Mouse (Mus musculus): Measurements from ENCODE around the gene Cpe. TPM values are rescaled to one million over a fixed set of nuclear protein-coding genes. Genes with fewer than 3 reads are reported as not detected.

Gene Cpe
- 1,000 to 10,000 TPM; 2,857 to 3,040 TPM for total RNA-seq (2021)

DNA sequence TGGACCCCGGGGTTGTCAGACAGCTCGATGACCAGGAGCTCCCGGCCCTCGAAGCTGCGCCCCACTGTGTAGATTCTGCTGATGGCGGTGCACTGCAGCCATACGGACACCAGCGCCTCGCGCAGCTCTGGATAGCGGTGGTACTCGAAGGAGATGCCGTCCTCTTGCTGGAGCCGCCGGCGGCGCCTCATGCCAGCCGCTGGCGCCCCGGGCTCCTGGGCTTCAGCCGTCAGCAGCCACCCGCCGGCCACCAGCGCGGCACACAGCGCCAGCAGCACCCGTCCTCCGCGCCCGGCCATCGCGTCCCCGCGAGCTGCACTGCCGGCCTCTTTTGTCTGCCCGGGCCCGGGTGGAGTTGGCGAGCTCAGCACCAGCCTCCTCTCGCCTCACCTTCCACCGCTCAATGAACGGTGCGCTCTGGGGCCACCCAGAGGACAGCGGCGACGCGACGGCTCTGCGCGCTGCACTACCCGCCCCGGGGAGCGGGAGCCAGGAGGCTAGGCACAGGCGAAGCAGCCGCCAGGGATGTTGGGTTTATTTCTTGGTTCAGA is at the start of gene Cpe:
Gene Cpe (minus strand): TSS at position 404 of the 551 bp plus-strand sequence.
- peak; percentile 89 to 90 for DNase-seq

DNA sequence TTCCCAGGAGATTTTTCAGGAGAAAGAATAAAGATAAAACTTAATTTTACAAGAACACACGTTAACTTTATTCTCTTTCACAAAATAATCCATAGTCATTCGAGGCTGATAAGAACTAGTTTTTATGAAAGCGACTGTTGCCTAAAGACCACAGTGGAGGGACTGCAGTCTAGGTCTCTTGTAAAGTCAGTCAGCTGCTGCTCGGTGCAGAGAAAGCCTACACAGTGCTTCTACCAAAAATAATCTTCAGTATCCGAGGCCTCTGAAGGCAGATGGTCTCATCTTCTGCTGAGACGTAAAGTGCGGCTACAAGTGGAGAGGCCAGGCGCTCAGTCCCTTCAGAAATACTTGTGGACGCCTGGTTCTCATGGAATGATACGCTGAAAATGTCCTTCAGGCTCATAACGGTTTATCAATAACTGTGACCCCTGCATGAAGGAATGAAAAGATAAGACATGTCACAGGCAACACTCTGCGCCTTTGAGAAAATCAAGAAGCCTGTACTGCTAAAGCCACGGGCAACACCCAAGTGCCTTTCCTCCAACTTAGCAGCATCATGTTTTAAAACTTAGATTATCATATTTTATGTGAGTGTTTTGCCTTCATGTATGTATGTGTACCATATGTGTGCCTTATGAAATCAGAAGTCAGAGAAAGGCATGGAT is 47.8 kb upstream of the Cpe start:
- DNase-seq: no peak

DNA sequence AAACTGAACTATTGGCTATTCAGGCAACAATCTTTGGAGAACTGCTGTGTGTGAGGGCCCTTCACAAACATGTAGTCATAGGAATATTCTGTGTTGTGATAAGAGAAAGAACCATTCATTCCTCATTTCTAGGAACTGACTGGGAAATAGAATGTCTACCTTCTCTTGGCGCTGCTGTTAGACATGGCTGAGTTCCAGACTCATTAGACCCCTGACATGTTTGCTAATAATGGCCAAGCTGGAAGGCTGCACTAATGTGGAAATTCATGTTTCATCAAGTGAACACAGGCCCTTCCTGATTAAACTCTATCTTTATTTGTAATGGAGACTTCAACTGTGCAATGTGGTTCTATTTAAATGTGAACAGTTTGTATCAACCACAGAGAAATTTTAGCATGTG is 46.1 kb upstream of the Cpe start:
- no peak for DNase-seq

DNA sequence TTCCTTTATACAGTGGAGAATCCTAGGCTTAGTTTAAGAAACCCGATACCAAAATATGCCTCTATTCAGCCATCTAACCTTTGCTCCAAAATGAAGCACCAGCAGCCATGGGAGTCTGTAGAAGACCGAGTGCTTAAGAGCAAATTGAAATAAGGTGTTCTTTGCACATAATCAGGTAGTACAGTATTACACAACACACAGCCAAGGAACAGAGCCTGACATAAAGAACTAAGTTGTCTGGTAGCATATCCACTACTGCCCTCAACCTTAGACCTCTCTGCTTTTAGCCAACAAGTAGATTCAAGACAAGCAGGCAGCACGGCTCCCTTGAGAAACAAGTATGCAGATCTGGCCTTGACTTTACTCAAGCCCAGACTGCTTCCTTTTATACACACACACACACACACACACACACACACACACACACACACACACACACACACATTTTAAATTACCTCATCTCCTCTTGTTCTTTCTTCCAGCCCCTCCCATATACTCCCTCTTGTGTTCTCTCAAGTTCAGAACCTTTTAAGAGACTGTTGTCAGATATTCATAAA is 44.0 kb upstream of the Cpe start:
- DNase-seq: no peak

DNA sequence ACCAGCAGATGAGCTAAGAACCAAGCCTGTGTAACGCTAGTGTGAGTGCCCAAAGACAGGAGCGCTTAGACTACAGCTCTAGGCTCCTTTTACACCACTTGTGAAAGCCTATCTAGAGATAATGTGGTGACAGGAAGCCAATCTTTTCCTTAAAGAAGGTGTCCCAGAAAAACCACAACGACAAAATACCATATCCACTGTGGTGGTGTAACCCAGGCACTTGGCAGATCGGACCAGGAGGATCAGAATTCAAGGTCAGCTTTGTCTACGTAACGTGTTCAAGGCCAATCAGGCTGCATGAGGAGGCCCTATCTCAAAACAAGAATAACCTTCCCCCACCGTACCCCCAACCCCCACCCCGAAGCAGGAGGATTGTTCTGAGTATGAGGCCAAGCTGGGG is 42.3 kb upstream of the Cpe start:
- no peak for DNase-seq

DNA sequence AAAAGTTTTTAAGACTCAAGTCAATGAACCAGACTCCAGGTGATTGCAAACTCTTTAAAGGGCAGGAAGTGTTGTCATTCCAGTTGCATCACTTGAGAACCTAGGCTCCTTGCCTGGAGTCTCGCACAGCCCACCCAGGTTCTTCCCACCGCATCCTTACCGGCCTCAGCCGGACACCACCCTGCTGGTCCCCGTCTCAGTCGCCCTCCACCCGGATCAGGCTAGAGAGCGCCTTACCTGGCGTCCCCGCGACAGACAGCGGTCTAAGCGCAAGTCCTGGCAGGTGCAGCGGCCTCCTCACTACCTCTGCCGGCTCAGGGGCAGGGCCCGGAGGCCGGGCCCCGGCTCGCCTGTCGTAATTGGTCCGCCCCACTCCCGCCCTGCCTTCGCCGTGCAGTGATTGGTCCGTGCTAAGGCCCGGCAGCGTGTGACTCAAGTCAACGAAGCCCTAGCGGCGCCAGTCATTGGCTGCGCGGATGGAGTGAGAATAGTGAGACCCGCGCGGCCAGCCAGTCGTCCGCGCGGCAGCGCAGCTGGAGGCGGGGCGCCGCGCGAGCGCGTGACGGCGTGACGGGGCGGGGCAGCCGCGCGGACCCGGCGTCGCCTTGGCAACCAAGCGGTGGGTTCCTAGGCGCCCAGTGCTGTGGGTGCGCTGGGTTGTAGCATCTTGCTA is 40.6 kb upstream of the Cpe start, which contains the start of gene Msmo1:
Gene Msmo1 (minus strand): TSS at position 522 of the 673 bp plus-strand sequence.
- peak; percentile 96 to 98 for DNase-seq

DNA sequence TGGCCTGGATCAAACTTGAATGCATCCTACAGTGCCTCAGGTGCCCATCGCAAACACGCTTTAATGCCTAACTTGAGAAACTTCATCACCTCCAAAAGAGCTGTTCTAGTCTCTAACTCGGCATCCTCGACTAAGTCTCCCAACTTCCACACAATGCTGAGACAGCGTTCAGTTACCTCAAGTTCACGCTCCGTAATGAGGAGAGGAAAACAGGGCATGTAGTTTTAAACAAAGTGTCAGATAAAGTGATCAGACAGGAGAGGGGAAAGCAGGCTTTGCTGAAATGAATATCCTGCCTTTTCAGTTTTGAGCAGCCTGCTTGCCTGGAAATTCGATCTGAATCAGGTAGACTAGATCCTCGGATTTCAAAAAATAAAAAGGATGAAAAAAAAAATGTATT is 39.7 kb upstream of the Cpe start:
- DNase-seq: no peak

DNA sequence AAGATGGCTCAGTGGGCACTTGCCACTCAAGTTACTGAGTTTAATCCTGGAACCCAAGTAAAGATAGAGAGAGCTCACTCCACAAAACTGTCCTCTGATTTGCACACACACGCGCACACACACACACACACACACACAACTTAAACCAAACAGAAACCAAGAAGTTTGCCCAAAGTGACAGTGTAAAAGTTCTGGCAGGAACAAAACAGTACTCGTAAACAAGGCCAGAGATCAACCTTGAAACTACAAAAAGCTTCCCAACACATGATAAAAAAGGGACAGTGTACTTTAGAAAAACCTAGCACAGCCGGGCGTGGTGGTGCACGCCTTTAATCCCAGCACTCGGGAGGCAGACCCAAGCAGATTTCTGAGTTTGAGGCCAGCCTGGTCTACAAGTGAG is 35.3 kb upstream of the Cpe start:
- no peak for DNase-seq

DNA sequence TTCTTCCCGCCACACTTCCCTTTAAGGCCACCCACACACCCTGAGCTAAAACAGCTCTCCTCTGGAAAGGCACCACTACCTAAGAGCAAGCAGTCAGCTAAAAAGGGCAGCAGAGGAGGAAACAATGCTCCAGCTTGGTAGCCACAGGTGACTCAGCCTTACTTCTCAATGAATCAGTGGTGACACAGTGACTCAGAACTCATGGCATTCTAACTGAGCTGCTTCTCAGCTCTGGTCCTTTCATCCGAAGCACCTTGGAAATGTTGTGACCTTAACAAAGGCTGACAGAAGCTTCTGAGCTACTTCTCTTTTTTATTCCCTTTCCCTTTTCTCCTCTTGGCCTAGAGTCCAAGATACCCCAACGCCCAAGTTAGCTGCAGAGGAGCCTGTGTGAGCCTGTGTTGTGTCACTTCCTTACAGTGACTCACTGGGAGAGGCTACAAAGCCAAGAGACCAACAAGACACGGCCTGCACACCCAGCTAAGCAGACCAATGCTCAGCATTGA is 33.4 kb upstream of the Cpe start:
- no peak for DNase-seq

DNA sequence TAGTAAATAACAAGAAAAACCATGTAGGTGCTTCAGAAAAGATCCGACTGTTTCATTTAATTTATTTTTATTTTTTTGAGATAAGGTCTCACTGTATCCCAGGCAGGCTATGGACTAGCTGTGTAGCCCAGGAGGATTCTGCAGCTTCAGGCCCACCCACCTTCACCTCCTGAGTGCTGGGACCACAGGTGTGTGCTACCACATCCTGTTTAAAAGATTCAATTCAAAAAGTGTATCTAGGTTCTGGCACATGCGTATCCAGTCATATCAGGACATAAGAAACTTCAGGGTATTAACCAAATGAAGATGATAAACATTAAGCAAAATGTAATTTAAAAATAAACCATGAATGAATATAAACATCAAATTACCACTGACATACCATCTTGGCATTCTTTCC is 30.4 kb upstream of the Cpe start:
- DNase-seq: no peak

DNA sequence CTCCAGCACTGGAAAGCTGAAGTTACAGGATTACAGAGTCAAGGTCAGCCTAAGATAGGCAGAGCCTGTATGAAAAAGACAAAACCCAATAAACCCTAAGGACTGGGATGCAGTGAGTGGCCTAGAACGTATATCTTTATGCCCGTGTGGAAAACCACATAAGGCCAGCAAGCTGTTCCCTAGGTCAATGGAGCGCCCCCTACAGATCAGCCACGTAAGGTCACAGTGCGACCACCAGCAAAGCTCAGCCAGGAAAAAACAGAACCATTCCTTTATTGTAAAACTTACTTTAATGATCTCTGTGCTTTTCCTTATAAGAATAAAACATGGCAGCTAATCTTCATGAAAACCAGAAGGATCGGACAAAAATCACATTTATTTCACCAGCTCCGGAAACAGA is 25.0 kb upstream of the Cpe start:
- DNase-seq: no peak

DNA sequence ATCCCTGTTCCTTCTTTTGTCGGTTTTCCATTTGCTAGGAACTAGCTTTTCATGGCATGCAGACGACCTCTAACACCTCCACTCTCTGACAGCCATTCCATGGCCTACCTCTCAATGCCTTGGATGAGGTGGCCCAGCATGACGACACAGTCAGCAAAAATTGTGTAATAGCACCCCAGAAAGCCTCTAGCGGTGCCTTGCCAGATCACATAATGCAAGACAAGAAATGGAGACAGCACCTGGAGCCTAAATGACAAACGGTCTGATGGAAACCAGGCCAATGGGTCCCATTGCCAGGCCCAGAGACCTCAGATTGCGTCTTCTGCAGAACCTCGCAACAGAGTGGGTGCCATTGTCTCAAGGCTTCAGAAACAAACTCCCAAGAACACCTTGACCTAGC is 19.6 kb upstream of the Cpe start:
- no peak for DNase-seq

DNA sequence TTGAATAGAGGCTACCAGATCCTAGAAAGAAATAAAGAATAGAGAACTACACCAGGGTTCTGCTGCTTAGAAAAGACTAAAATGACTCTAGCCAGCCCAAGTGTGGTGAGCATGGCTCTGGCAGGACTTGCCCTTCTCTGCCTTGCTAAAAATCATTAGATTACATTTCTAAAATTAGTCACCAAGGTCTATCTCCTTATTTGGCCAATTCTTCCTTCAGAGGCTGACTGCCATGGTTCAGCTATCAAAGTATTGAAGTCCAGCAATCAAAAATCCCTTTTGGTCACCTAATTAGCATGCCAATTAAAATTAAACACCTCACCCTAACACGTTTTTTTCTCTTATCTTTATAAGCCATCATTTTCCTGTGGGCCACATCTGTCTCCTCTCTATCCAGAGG is 18.7 kb upstream of the Cpe start:
- no peak for DNase-seq

DNA sequence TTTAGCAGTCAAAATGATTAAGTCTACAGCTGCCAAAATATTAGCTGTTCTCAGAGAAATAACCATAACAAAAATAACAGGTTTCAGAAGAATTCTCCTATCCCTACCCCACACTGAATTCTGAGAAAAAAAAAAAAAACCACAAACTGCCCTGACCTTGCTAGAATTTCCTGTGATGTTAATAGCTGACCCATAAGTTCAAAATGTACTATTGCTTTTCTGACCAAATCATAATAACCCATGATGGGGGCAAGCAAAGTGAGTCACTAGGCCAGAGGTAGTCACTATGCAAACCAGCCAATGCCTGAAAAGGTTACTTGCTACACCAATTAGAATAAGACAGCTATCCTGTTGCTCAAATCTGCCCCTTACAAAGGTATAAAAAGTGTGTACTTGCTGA is 14.6 kb upstream of the Cpe start:
- DNase-seq: no peak

DNA sequence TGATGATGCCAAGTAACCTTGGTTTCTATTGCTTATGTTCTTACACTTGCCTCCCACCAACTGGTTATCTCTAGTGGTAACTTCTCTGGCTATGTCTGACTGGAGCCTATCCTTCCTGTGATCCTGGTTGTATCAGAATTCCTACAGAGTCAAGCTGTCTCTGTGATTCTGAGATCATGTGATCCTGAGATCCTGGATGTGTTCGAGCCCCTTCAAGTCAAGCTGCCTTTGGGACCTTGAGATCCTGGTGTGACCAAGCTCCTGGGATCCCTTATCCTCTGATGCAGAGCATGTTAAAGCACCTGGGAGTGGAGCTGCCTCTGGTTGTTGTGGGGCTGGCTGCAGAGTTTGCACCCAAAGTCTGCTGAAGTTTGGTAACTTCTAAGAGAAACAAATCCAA is 10.3 kb upstream of the Cpe start:
- DNase-seq: no peak

DNA sequence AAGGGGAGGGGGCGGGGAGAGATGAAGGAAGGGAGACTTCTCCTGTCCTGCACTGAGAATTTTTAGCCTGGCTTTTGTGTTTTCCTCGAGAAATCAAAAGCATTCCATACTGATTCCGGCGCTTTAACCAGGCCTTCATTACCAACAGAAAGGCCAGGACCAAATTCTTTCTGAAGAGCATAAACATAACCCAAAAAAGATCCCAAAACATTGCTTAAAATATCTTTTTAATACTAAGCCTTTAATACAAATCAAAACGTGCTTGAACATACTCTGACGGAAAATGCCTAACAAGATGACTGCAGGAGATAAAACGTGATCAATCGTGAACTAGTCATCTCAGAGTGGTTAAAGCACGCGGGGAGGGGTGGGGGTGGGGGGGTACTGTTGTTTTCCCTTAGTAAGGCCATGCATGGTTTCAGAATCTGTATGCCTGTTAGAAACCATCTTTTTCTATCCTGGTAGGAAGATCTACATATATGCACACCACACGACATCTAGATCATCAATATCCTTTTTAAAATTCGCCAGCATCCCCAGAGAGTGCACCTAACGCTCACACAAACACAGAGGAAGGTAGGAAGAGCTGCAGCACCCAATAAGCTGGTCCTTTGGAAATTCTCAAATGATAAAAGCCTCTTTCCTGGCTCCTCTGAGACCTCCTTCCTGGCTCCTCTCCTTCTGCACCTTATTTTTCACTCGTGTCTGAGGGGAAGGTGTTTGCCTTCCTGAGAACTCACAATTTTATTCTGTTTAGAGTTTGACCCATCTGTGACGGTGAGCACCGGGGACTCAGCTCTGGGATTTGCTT is 1.1 kb downstream of the Cpe start:
- DNase-seq: no peak

DNA sequence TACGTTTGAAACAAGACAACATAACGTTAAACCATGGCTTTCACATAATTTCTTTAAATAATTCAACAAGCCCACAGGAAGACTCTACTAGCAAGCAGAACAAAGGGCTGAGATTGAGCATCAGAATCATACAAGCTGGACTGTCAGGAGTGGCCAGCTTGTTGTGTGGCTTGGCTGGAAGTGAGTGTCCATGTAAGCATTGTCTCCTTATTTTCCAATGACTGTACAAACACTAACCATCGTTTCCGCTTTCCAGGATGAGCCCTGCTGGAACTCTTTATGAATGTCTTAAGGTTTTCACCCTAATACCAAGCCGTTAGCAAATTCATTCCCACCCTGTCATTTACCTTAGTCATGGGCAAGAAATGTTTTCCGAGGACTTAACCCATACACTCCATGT is 2.0 kb downstream of the Cpe start:
- no peak for DNase-seq

DNA sequence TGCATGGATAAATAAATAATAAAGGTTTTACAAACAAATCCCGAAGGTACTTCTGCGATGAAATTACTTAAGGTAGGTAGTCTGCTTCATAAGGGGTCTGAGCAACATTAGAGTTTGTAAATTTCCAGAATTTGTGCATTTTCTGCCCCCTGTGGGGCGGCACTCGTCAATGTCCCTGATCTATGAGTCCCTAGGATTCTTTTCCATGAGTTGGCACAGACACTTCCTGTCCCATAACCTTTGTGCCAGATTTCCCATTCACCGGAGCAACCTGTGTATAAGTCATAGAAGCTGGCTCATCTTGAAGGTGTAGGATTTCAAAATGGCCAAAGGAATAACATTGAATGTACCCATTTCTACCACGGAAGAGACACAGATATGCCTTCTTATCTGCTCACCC is 2.5 kb downstream of the Cpe start:
- DNase-seq: no peak

DNA sequence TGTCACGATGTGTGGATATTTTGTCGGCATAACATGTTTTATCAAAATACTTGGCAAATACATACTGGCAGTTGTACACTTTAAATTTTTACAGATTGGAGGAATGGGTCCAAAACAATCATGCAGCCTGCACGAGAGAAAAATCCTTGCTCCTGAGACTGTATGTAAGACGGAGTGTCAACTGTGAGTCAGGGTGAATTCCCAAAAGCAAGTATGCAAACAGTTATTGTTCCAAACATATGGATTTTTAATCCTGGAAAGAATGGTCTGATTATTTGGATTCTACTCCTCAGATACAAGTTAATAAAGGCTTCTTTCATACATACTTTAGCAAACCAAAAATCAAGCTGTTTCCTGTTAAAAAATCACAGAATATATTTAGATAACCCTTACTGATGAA is 4.1 kb downstream of the Cpe start:
- DNase-seq: no peak

DNA sequence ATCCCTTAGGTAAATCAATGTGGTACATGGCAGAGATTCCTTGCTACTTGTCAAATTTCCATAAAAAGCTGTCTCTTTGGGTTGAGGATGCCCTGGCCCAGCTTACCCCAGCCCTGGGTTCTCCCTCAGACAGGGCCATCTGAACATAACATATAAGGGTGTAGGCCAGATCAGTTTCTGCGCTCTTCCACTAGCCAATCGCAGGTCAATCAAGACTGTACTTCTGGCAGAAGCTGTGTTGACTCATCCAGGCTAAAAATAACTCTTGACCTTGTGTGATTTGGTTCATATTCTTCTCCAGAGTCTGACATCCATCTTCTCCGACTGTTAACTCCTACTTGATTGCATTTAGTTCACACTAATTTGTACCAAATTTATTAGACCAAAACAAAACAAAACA is 4.7 kb downstream of the Cpe start:
- DNase-seq: no peak

DNA sequence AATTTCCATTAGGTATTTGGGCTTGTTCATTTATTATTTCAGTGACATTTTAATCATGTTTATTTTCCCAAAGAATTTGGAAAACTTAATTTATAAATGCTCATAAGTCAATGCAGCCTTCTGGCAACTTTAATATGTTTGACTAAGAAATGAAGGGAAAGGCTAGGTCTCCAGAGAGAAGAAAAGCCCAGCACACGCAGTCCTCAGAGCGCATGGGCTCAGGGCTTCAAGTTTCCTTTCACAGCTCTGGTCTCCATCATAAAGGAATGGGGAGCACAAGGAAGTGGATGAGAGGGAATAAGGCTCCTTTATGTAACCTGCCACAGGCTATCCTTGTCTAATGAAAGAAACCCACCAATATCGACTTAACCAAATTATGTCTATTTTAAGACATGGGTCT is 10.4 kb downstream of the Cpe start:
- no peak for DNase-seq

DNA sequence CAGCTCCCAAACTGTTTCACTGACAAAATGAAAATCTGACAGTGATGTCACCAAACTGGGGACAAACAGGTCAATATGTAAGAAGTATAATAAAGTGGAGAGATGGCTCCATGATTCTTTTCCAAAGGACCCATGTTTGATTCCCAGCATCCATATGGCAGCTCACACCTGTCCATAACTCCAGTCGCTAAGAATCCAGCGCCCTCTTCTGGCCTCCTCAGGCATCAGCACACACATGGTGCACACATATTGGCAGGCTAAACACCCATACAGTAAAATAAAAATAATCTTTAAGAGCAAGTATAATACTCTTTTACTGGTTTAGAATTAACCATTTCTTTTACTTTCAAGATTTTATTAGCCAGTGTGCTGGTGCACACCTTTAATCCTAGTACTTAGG is 16.5 kb downstream of the Cpe start:
- DNase-seq: no peak
